Mouse (Mus musculus) midbrain, embryonic 11.5 days (tissue): ENCODE results near the gene Ace. TPM values are rescaled to one million over a fixed set of nuclear protein-coding genes. Genes with fewer than 3 reads are reported as not detected.

Source experiments
- ATAC-seq: fragments of 200-750 bp; cut with Nextera tagmentation; 2 replicates; pipeline ENCODE4 v1.8.0; 2017; ENCODE audit warnings: moderate TSS enrichment, moderate library complexity; ENCODE audit not compliant: low FRiP score
- DNase-seq: peaks from one replicate; pipeline ENCODE4 v3.0.0; 2015; ENCODE audit warnings: low spot score; ENCODE audit errors: missing footprints
- H3K27ac ChIP-seq: fragments of 300-500 bp; sonication (generic); 2 replicates; pipeline ENCODE4 v1.5.1; 2014; ENCODE audit warnings: low read depth, low read length
- H3K27me3 ChIP-seq: fragments of 300-500 bp; sonication (generic); 2 replicates; pipeline ENCODE4 v1.6.1; 2014; ENCODE audit warnings: mild to moderate bottlenecking, low read length, moderate library complexity, mixed read lengths; ENCODE audit not compliant: control insufficient read depth, insufficient read depth
- H3K36me3 ChIP-seq: fragments of 300-500 bp; sonication (generic); 2 replicates; pipeline ENCODE4 v1.6.1; 2014; ENCODE audit warnings: mild to moderate bottlenecking, low read length, moderate library complexity, mixed read lengths; ENCODE audit not compliant: control insufficient read depth, insufficient read depth
- H3K4me1 ChIP-seq: fragments of 300-500 bp; sonication (generic); 2 replicates; pipeline ENCODE4 v1.6.1; 2014; ENCODE audit warnings: low read length; ENCODE audit not compliant: control insufficient read depth, insufficient read depth
- H3K4me2 ChIP-seq: fragments of 300-500 bp; sonication (generic); 2 replicates; pipeline ENCODE4 v1.6.1; 2014; ENCODE audit warnings: mild to moderate bottlenecking, moderate library complexity
- H3K4me3 ChIP-seq: fragments of 300-500 bp; sonication (generic); 2 replicates; pipeline ENCODE4 v1.5.1; 2014; ENCODE audit warnings: low read depth, low read length
- H3K9ac ChIP-seq: fragments of 300-500 bp; sonication (generic); 2 replicates; pipeline ENCODE4 v1.6.1; 2014; ENCODE audit warnings: low read length
- H3K9me3 ChIP-seq: fragments of 300-500 bp; sonication (generic); 2 replicates; pipeline ENCODE4 v1.6.1; 2016; ENCODE audit warnings: low read length; ENCODE audit not compliant: control insufficient read depth
- WGBS: fragments of 180-500 bp; shearing (Covaris S2); extraction: QIAGEN DNeasy Blood & Tissue Kit; methylation state at CpG from one replicate; pipeline ENCODE4 v1.1.7; 2014; 5-methylcytosine and 5-hydroxymethylcytosine counted together
- polyA plus RNA-seq: library from polyadenylated mRNA; unstranded; fragments of >200 nt; fragmentation: Nextera tagmentation; extraction: Ambion mirVana; gene quantifications from 2 replicates; pipeline ENCODE4 v1.2.1, GENCODE M21; 2014

Gene Ace
- polyA plus RNA-seq, 1 experiment from 2014 or later: 0.89 TPM

GRCm38 (mm10) chr11:105975050-105975449 lies 7.3 kb downstream of the Ace start:
- ATAC-seq: no peak
- Histone ChIP-seq H3K36me3 (no peaks in the 10 kb centered on the region), H3K27me3 (no peaks in the 10 kb centered on the region), H3K9me3 (no peaks in the 10 kb centered on the region), H3K27ac (no peak overlapping the region), H3K4me2 (no peak overlapping the region), H3K4me3 (no peak overlapping the region), H3K9ac (no peak overlapping the region), H3K4me1 (no peaks in the 10 kb centered on the region)
- WGBS: 71% methylated on average over 3 of the region's 3 CpGs
- no peak for DNase-seq

GRCm38 (mm10) chr11:105975636-105976035 lies 7.9 kb downstream of the Ace start:
- Histone ChIP-seq H3K4me2 (no peak overlapping the region), H3K36me3 (no peaks in the 10 kb centered on the region)
- 92% methylated on average over 5 of the region's 5 CpGs for WGBS

GRCm38 (mm10) chr11:105978232-105978631 lies 10.5 kb downstream of the Ace start:
- Histone ChIP-seq H3K4me3 (no peak overlapping the region), H3K36me3 (no peaks in the 10 kb centered on the region), H3K9ac (no peak overlapping the region), H3K27ac (no peak overlapping the region), H3K27me3 (no peaks in the 10 kb centered on the region), H3K4me2 (no peak overlapping the region), H3K4me1 (no peaks in the 10 kb centered on the region), H3K9me3 (no peaks in the 10 kb centered on the region)
- DNase-seq (no peak), ATAC-seq (no peak)
- WGBS: 73% methylated on average over 2 of the region's 2 CpGs

More at GRCm38 (mm10) chr11:105975636-105976035, 7.9 kb downstream of the Ace start:
- DNase-seq: no peak
- no peak for ATAC-seq
- Histone ChIP-seq H3K27ac (no peak overlapping the region), H3K9me3 (no peaks in the 10 kb centered on the region), H3K4me3 (no peak overlapping the region), H3K4me1 (no peaks in the 10 kb centered on the region), H3K9ac (no peak overlapping the region), H3K27me3 (no peaks in the 10 kb centered on the region)

GRCm38 (mm10) chr11:105978634-105979033 lies 10.9 kb downstream of the Ace start:
- no peaks in the 10 kb centered on the region for H3K27me3 ChIP-seq
- no peak for DNase-seq
- no peak overlapping the region for H3K4me3 ChIP-seq
- no peak overlapping the region for H3K9ac ChIP-seq
- no peaks in the 10 kb centered on the region for H3K4me1 ChIP-seq
- no peaks in the 10 kb centered on the region for H3K36me3 ChIP-seq
- no peak for ATAC-seq
- WGBS: 65% methylated on average over 5 of the region's 5 CpGs
- H3K9me3 ChIP-seq: no peaks in the 10 kb centered on the region
- no peak overlapping the region for H3K4me2 ChIP-seq
- no peak overlapping the region for H3K27ac ChIP-seq

- Histone ChIP-seq H3K4me1 (no peaks in the 10 kb centered on the region), H3K27me3 (no peaks in the 10 kb centered on the region)
- WGBS: 71% methylated on average over 4 of the region's 4 CpGs
These were observed 16.7 kb downstream of the Ace start for GRCm38 (mm10) chr11:105984452-105984851.

GRCm38 (mm10) chr11:105987446-105987845 lies 19.7 kb downstream of the Ace start:
- no peak overlapping the region for H3K4me2 ChIP-seq
- H3K36me3 ChIP-seq: no peaks in the 10 kb centered on the region
- ATAC-seq (no peak), DNase-seq (no peak)
- no peaks in the 10 kb centered on the region for H3K27me3 ChIP-seq
- H3K9me3 ChIP-seq: no peaks in the 10 kb centered on the region
- H3K9ac ChIP-seq: no peak overlapping the region
- H3K27ac ChIP-seq: no peak overlapping the region
- 81% methylated on average over 6 of the region's 6 CpGs for WGBS
- no peak overlapping the region for H3K4me3 ChIP-seq
- no peaks in the 10 kb centered on the region for H3K4me1 ChIP-seq

More at GRCm38 (mm10) chr11:105984452-105984851, 16.7 kb downstream of the Ace start:
- Histone ChIP-seq H3K9me3 (no peaks in the 10 kb centered on the region), H3K27ac (no peak overlapping the region), H3K9ac (no peak overlapping the region), H3K4me3 (no peak overlapping the region), H3K4me2 (no peak overlapping the region), H3K36me3 (no peaks in the 10 kb centered on the region)
- ATAC-seq (no peak), DNase-seq (no peak)

- Histone ChIP-seq H3K36me3 (no peaks in the 10 kb centered on the region), H3K27me3 (no peaks in the 10 kb centered on the region), H3K9ac (no peak overlapping the region), H3K9me3 (no peaks in the 10 kb centered on the region), H3K4me1 (no peaks in the 10 kb centered on the region), H3K4me2 (no peak overlapping the region), H3K4me3 (no peak overlapping the region), H3K27ac (no peak overlapping the region)
- ATAC-seq: no peak
- WGBS: 82% methylated on average over 6 of the region's 6 CpGs
- no peak for DNase-seq
These were observed 21.7 kb downstream of the Ace start for GRCm38 (mm10) chr11:105989446-105989845.

GRCm38 (mm10) chr11:105990231-105990630 lies 22.5 kb downstream of the Ace start:
- H3K9ac ChIP-seq: no peak overlapping the region
- no peak for ATAC-seq
- no peak overlapping the region for H3K4me3 ChIP-seq
- H3K9me3 ChIP-seq: no peaks in the 10 kb centered on the region
- H3K36me3 ChIP-seq: no peaks in the 10 kb centered on the region
- H3K4me1 ChIP-seq: no peaks in the 10 kb centered on the region
- DNase-seq: no peak
- H3K4me2 ChIP-seq: no peak overlapping the region
- WGBS: 68% methylated on average over 2 of the region's 2 CpGs
- H3K27ac ChIP-seq: no peak overlapping the region
- no peaks in the 10 kb centered on the region for H3K27me3 ChIP-seq

GRCm38 (mm10) chr11:105994375-105994774 lies 26.6 kb downstream of the Ace start, which contains the start of gene Ace3:
Ace3 (plus strand) TSS chr11:105994675.
- Histone ChIP-seq H3K36me3 (no peaks in the 10 kb centered on the region), H3K9ac (no peak within 1 kb of the TSS), H3K27ac (no peak within 1 kb of the TSS), H3K4me3 (no peak within 1 kb of the TSS), H3K9me3 (no peaks in the 10 kb centered on the region), H3K27me3 (no peaks in the 10 kb centered on the region), H3K4me1 (no peaks in the 10 kb centered on the region), H3K4me2 (no peak within 1 kb of the TSS)
- ATAC-seq: no peak
- 93% methylated on average over 3 of the region's 3 CpGs for whole genome bisulfite sequencing
- no peak for DNase-seq

- Histone ChIP-seq H3K9me3 (no peaks in the 10 kb centered on the region), H3K27me3 (no peaks in the 10 kb centered on the region), H3K4me2 (no peak overlapping the region), H3K36me3 (no peaks in the 10 kb centered on the region), H3K9ac (no peak overlapping the region), H3K27ac (no peak overlapping the region), H3K4me1 (no peaks in the 10 kb centered on the region), H3K4me3 (no peak overlapping the region)
- WGBS: 97% methylated on average over 6 of the region's 6 CpGs
- ATAC-seq: no peak
- no peak for DNase-seq
These were observed 32.3 kb downstream of the Ace start for GRCm38 (mm10) chr11:106000062-106000461.
